Mouse (Mus musculus) left cerebral cortex, postnatal 10 days (tissue): ENCODE measurements around the gene Ppp1r14b. TPM values are rescaled to one million over a fixed set of nuclear protein-coding genes. Genes with fewer than 3 reads are reported as not detected.

ENCODE experiments used
- DNase-seq, 2 experiments: peaks; one replicate each; pipeline ENCODE4 v3.0.0; 2021 to 2022; ENCODE audit warnings: low spot score in 2 of 2, mixed read lengths in 1 of 2; ENCODE audit errors: extremely low spot score in 1 of 2
- intact Hi-C: fragments of 180-260 bp; cut with DNase I; formaldehyde crosslinking; loops from one replicate; pipeline ENCODE4 v1.15.1; 2025
- total RNA-seq, 2 experiments: library from RNA; stranded (reverse); gene quantifications; 2 replicates each; pipeline ENCODE4 v1.2.3; 2021

The Ppp1r14b gene
- total RNA-seq, 2 experiments from 2014 or later = 97.2 to 98.4 TPM

- intact Hi-C loops = no loop called here
- no peak for DNase-seq
Observed at GRCm38 (mm10) chr19:7014481-7015135, 39.8 kb downstream of the Ppp1r14b start.

GRCm38 (mm10) chr19:7017541-7018457 lies 43.0 kb downstream of the Ppp1r14b start:
- DNase-seq = no peak
- intact Hi-C loops = no loop called here

- intact Hi-C loops = no loop called here
- DNase-seq = no peak
Observed at GRCm38 (mm10) chr19:7018546-7018945, 43.8 kb downstream of the Ppp1r14b start.

GRCm38 (mm10) chr19:7019191-7019590 lies 44.4 kb downstream of the Ppp1r14b start, which contains the start of gene Fermt3:
Gene Fermt3, minus strand, starts transcription at chr19:7019469.
- intact Hi-C loops = no loop called here
- peak in 1 of 2 experiments; percentile 63 for DNase-seq

- DNase-seq = peak in 1 of 2 experiments; percentile 53
- intact Hi-C loops = loop anchor here (10.0 kb wide), 1 partner anchor 95 kb away; the partner anchor contains the start of genes Catsperz and Esrra
Observed at GRCm38 (mm10) chr19:7020224-7020641, 45.5 kb downstream of the Ppp1r14b start.

Other genes with a start within 250 kb of the Ppp1r14b start
- gene Rps6ka4, start 134.3 kb upstream of the Ppp1r14b start, total RNA-seq = 10 to 100 TPM; 25.7 to 31.1 TPM
- 1 to 10 TPM; 1.3 TPM for gene Ccdc88b, start 116.8 kb upstream of the Ppp1r14b start, total RNA-seq
- gene Trmt112, start 65.3 kb upstream of the Ppp1r14b start, total RNA-seq = 10 to 100 TPM; 42.5 to 49.6 TPM
- gene Prdx5, start 64.9 kb upstream of the Ppp1r14b start, total RNA-seq = 100 to 1,000 TPM; 280 to 318 TPM
- 10 to 100 TPM; 41.4 to 43.5 TPM for gene Esrra, start 53.2 kb upstream of the Ppp1r14b start, total RNA-seq
- gene Catsperz, start 49.6 kb upstream of the Ppp1r14b start, total RNA-seq = 10 to 100 TPM; 14.0 to 20.6 TPM
- 10 to 100 TPM; 36.6 to 38.1 TPM for gene Kcnk4, start 40.5 kb upstream of the Ppp1r14b start, total RNA-seq
- 10 to 100 TPM; 40.4 to 42.8 TPM for gene Bad, start 33.1 kb upstream of the Ppp1r14b start, total RNA-seq
- gene Gpr137, start 32.5 kb upstream of the Ppp1r14b start, total RNA-seq = 10 to 100 TPM; 78.7 to 79.5 TPM
- 10 to 100 TPM; 11.2 to 11.6 TPM for gene Plcb3, start 1.5 kb downstream of the Ppp1r14b start, total RNA-seq
- gene Fkbp2, start 5.5 kb downstream of the Ppp1r14b start, total RNA-seq = 10 to 100 TPM; 65.3 to 65.5 TPM
- gene Vegfb, start 12.7 kb downstream of the Ppp1r14b start, total RNA-seq = 10 to 100 TPM; 72.6 to 72.8 TPM
- gene Dnajc4, start 17.6 kb downstream of the Ppp1r14b start, total RNA-seq = 10 to 100 TPM; 15.8 to 19.4 TPM
- 1 to 10 TPM; 9.2 to 9.5 TPM for gene Nudt22, start 21.1 kb downstream of the Ppp1r14b start, total RNA-seq
- gene Trpt1, start 21.2 kb downstream of the Ppp1r14b start, total RNA-seq = 10 to 100 TPM; 20.2 to 20.8 TPM
- 1 to 10 TPM; 3.7 to 5.5 TPM for gene Fermt3, start 44.5 kb downstream of the Ppp1r14b start, total RNA-seq
- 100 to 1,000 TPM; 136 TPM for gene Stip1, start 65.0 kb downstream of the Ppp1r14b start, total RNA-seq
- 1 to 10 TPM; 8.0 to 8.9 TPM for gene Macrod1, start 81.8 kb downstream of the Ppp1r14b start, total RNA-seq
- 10 to 100 TPM; 23.0 to 26.0 TPM for gene Flrt1, start 130.8 kb downstream of the Ppp1r14b start, total RNA-seq
- 100 to 1,000 TPM; 222 to 235 TPM for gene Otub1, start 231.3 kb downstream of the Ppp1r14b start, total RNA-seq
- 100 to 1,000 TPM; 855 to 924 TPM for gene Cox8a, start 242.6 kb downstream of the Ppp1r14b start, total RNA-seq